Mouse (Mus musculus): ENCODE results near the gene Rpusd1.

DNA sequence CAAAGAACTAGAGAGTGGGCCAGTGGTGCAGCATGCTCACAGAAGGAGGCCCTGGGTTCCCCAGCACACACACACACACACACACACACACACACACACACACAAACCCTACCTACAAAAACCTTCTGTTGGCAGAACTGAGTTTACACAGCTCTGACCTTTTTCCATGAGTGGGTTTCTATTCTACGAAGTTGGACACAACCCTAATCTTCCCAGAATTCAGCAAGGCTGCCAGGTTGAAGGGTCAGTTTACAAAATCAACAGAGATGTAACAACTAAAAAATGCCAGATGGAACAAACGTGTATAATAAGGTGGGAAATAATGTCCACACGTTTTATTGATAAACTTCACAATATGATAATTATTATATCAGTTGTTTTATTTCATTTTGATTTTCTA, 30.2 kb downstream of the Rpusd1 start:
- TF ChIP-seq SIN3A (IDR thresholded peaks at IDR 0.05; ENCODE audit: low read length) (no peak), POLR2A (IDR thresholded peaks at IDR 0.05; ENCODE audit: control insufficient read depth in 1 of 2, insufficient read depth in 1 of 2, low read depth in 1 of 2, low read length in 2 of 2, poor library complexity in 1 of 2) (no peak), CTCF (IDR thresholded peaks at IDR 0.05 in 2 of 3, conservative IDR thresholded peaks at IDR 0.05 in 1 of 3; ENCODE audit: control insufficient read depth in 1 of 3, insufficient read depth in 1 of 3, low read depth in 2 of 3, low read length in 3 of 3, poor library complexity in 1 of 3, severe bottlenecking in 1 of 3) (no peak), CHD2 (IDR thresholded peaks at IDR 0.05; ENCODE audit: low read length) (no peak), MAZ (IDR thresholded peaks at IDR 0.05; ENCODE audit: low read depth, low read length) (no peak), HCFC1 (IDR thresholded peaks at IDR 0.05; ENCODE audit: low read depth, low read length) (no peak), POLR2AphosphoS2 (IDR thresholded peaks at IDR 0.05; ENCODE audit: low read length) (no peak), EP300 (IDR thresholded peaks at IDR 0.05; ENCODE audit: low read depth in 1 of 2, low read length in 2 of 2) (no peak), BHLHE40 (IDR thresholded peaks at IDR 0.05; ENCODE audit: borderline replicate concordance, low read depth, low read length) (no peak), ZNF384 (IDR thresholded peaks at IDR 0.05; ENCODE audit: low read depth, low read length) (no peak), ZKSCAN1 (IDR thresholded peaks at IDR 0.05; ENCODE audit: low read depth, low read length) (no peak)

All from MEL (cell line).